Mouse (Mus musculus) ES-Bruce4 (cell line): ENCODE measurements at regions not wholly inside any gene's neighbourhood (a gene's known extent, or its start where the extent isn't known, plus 50 kb on each side); places are given as distances from the start of the nearest gene placed in this dataset.

ENCODE experiments used
- CTCF ChIP-seq: IDR thresholded peaks from one replicate; pipeline ENCODE4 v1.8.1; 2011; ENCODE audit warnings: low read depth, low read length
- EP300 ChIP-seq: IDR thresholded peaks from 2 replicates; pipeline ENCODE4 v1.6.1; 2011; ENCODE audit warnings: low read depth, low read length; ENCODE audit not compliant: insufficient read depth
- POLR2A ChIP-seq: IDR thresholded peaks from one replicate; pipeline ENCODE4 v1.8.1; 2011; ENCODE audit warnings: low read length; ENCODE audit not compliant: insufficient read depth

DNA sequence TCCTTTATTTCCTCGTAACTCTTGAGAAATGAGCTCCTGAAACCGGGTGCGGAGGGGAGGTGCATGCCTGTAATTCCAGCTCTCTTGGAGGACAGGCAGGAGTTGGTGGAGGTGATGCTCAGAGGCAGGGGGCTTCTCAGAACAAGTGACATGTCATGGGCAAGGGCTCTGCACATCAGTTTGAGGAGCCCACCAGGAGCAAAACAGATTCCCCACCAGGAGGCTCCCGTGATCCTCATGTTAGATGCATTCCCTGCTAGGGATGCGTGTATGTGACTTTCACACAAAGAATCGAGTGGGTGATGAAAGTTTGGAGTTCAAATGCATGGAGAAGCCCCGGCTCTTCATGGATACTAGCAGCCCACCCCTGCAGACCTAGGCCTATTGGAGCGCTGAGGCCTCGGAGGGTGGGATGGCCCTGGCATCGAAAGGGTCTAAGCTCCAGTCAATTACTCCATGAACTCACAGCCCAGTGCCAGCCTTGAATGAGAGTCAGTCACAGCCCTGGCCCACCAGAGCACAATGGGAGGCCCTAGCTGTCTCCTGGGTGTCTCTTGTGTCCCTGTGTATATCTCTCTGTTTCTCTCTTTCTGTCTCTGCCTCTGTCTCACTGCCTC lies 150.1 kb upstream of the A430005L14Rik start:
- TF ChIP-seq CTCF: no peak
- TF ChIP-seq POLR2A: no peak
- no peak for TF ChIP-seq EP300
